ENCODE assay signal across 10 mouse cellular contexts in genomic region chr14:35157069-35157655, GRCm38 (mm10).
DNase-seq lines count a peak whose midpoint lies in the region; ATAC-seq and TF ChIP-seq lines count a peak whose summit lies in the region.
"Had no signal": no experiment of that assay in that cellular context is flagged by ENCODE, and none has a peak within 500 bp of the region (broad histone marks: within the 10 kb centered on the region; RNA-seq: fewer than 3 reads in every experiment).

No protein-coding gene starts in this region.

- no peak for TF ChIP-seq POLR2A in brain, embryonic 14.5 days (IDR thresholded peaks at IDR 0.05; ENCODE audit: borderline replicate concordance, extremely low read depth, insufficient read depth, insufficient read length, poor library complexity, severe bottlenecking)

- peak; percentile 49 for ATAC-seq in hindbrain, embryonic 11.5 days (ENCODE audit: low FRiP score)
- no peak for ATAC-seq in monocyte, adult 5-6 weeks (replicated peaks; ENCODE audit: insufficient number of reproducible peaks, low FRiP score, low TSS enrichment, poor library complexity, severe bottlenecking)

- WGBS in hindbrain, embryonic 11.5 days = 84% methylated on average over 7 of the region's 7 CpGs
- WGBS in hindbrain, embryonic 10.5 days = 77% methylated on average over 7 of the region's 7 CpGs

- no peaks in the 10 kb centered on the region for H3K27me3 ChIP-seq in hindbrain, embryonic 11.5 days (ENCODE audit: control insufficient read depth, insufficient read depth, low read length)
- no peaks in the 10 kb centered on the region for H3K27me3 ChIP-seq in hindbrain, embryonic 10.5 days (ENCODE audit: insufficient read depth, poor library complexity, severe bottlenecking)
- H3K27me3 ChIP-seq: liver, embryonic 13.5 days had no signal

- no peak overlapping the region for H3K4me3 ChIP-seq in hindbrain, embryonic 11.5 days (ENCODE audit: low read depth, low read length)
- H3K4me3 ChIP-seq in hindbrain, embryonic 10.5 days = no peak overlapping the region
- H3K4me3 ChIP-seq: liver, embryonic 13.5 days; myocyte had no signal

- no peak overlapping the region for H3K27ac ChIP-seq in hindbrain, embryonic 11.5 days (ENCODE audit: low read depth, low read length)
- no peak overlapping the region for H3K27ac ChIP-seq in hindbrain, embryonic 10.5 days
- H3K27ac ChIP-seq: liver, embryonic 13.5 days had no signal

- no peak overlapping the region for H3K9ac ChIP-seq in hindbrain, embryonic 11.5 days (ENCODE audit: low read depth, low read length)
- H3K9ac ChIP-seq: liver, embryonic 13.5 days had no signal

- H3K4me2 ChIP-seq in hindbrain, embryonic 11.5 days (replicated peaks; ENCODE audit: low read depth, low read length) = no peak overlapping the region
- H3K4me2 ChIP-seq: liver, embryonic 13.5 days had no signal

- DNase-seq in adrenal gland, postnatal 10 days = peak; percentile 19
- no peak for DNase-seq in adrenal gland, postnatal 25 days
- peak; percentile 6 for DNase-seq in hindbrain, embryonic 11.5 days (ENCODE audit: low spot score)
- DNase-seq in hindbrain, embryonic 10.5 days (ENCODE audit: low spot score) = no peak
- peak; percentile 51 for DNase-seq in brain, embryonic 14.5 days (ENCODE audit: low read depth)
- DNase-seq in kidney, postnatal 36 days = peak; percentile 14 to 59
- DNase-seq in gastrocnemius, adult 18-20 months (ENCODE audit: low spot score) = no peak
- DNase-seq: liver, embryonic 13.5 days had no signal

- no peaks in the 10 kb centered on the region for H3K4me1 ChIP-seq in hindbrain, embryonic 11.5 days (replicated peaks; ENCODE audit: control insufficient read depth, insufficient read depth, low read length)
- no peaks in the 10 kb centered on the region for H3K4me1 ChIP-seq in hindbrain, embryonic 10.5 days (replicated peaks)
- H3K4me1 ChIP-seq: liver, embryonic 13.5 days had no signal

- H3K36me3 ChIP-seq in hindbrain, embryonic 11.5 days (ENCODE audit: control insufficient read depth, insufficient read depth, low read length) = no peaks in the 10 kb centered on the region
- no peaks in the 10 kb centered on the region for H3K36me3 ChIP-seq in hindbrain, embryonic 10.5 days
- H3K36me3 ChIP-seq: liver, embryonic 13.5 days had no signal

- no peaks in the 10 kb centered on the region for H3K9me3 ChIP-seq in hindbrain, embryonic 11.5 days (ENCODE audit: control insufficient read depth, low read length)
- no peaks in the 10 kb centered on the region for H3K9me3 ChIP-seq in hindbrain, embryonic 10.5 days
- H3K9me3 ChIP-seq: liver, embryonic 13.5 days had no signal

- TF ChIP-seq CTCF in brain, embryonic 14.5 days (IDR thresholded peaks at IDR 0.05; ENCODE audit: borderline replicate concordance, extremely low read depth, insufficient read depth, insufficient read length) = peak; percentile 51; the same call in 1 of the 2 replicates

Comparison
In these comparisons a context has a peak if more than half of its experiments do, and no peak if none do; other contexts are left out.
1. DNase-seq: peak in adrenal gland, postnatal 10 days (single experiment), hindbrain, embryonic 11.5 days (single experiment), brain, embryonic 14.5 days (single experiment) and kidney, postnatal 36 days (2 of 2); none in adrenal gland, postnatal 25 days (single experiment), hindbrain, embryonic 10.5 days (single experiment) and gastrocnemius, adult 18-20 months (single experiment).